Mouse (Mus musculus) forebrain, embryonic 16.5 days (tissue): Measurements from ENCODE around the gene Dtx3l. TPM values are rescaled to one million over a fixed set of nuclear protein-coding genes. Genes with fewer than 3 reads are reported as not detected.

ENCODE experiments used
- ATAC-seq: fragments of 200-750 bp; cut with Nextera tagmentation; 2 replicates; pipeline ENCODE4 v1.8.0; 2017; ENCODE audit warnings: mild to moderate bottlenecking, moderate library complexity
- H3K27ac ChIP-seq: fragments of 300-500 bp; sonication (generic); 2 replicates; pipeline ENCODE4 v1.5.1; 2014; ENCODE audit warnings: low read length, control low read depth
- H3K27me3 ChIP-seq: fragments of 300-500 bp; sonication (generic); replicated peaks from 2 replicates; pipeline ENCODE4 v1.6.1; 2014; ENCODE audit warnings: low read length; ENCODE audit not compliant: control insufficient read depth, insufficient read depth
- H3K36me3 ChIP-seq: fragments of 300-500 bp; sonication (generic); 2 replicates; pipeline ENCODE4 v1.6.1; 2014; ENCODE audit not compliant: control insufficient read depth, insufficient read depth
- H3K4me1 ChIP-seq: fragments of 300-500 bp; sonication (generic); replicated peaks from 2 replicates; pipeline ENCODE4 v1.6.1; 2014; ENCODE audit warnings: low read length; ENCODE audit not compliant: control insufficient read depth, insufficient read depth
- H3K4me2 ChIP-seq: fragments of 300-500 bp; sonication (generic); 2 replicates; pipeline ENCODE4 v1.6.1; 2014; ENCODE audit warnings: mild to moderate bottlenecking, low read length, control low read depth
- H3K4me3 ChIP-seq: fragments of 300-500 bp; sonication (generic); replicated peaks from 2 replicates; pipeline ENCODE4 v1.5.1; 2014; ENCODE audit warnings: mild to moderate bottlenecking, low read length, control low read depth
- H3K9ac ChIP-seq: fragments of 300-500 bp; sonication (generic); replicated peaks from 2 replicates; pipeline ENCODE4 v1.6.1; 2014; ENCODE audit warnings: low read depth, low read length, control low read depth
- H3K9me3 ChIP-seq: fragments of 300-500 bp; sonication (generic); 2 replicates; pipeline ENCODE4 v1.6.1; 2016; ENCODE audit warnings: low read length; ENCODE audit not compliant: control insufficient read depth
- WGBS: fragments of 180-500 bp; shearing (Covaris S2); extraction: QIAGEN DNeasy Blood & Tissue Kit; methylation state at CpG from one replicate; pipeline ENCODE4 v1.1.7; 2014; 5-methylcytosine and 5-hydroxymethylcytosine counted together
- polyA plus RNA-seq: library from polyadenylated mRNA; unstranded; fragments of >200 nt; fragmentation: Nextera tagmentation; extraction: Ambion mirVana; gene quantifications from 2 replicates; pipeline ENCODE4 v1.2.1, GENCODE M21; 2015

Gene Dtx3l
- polyA plus RNA-seq, 1 experiment from 2014 or later = 1.7 TPM

DNA sequence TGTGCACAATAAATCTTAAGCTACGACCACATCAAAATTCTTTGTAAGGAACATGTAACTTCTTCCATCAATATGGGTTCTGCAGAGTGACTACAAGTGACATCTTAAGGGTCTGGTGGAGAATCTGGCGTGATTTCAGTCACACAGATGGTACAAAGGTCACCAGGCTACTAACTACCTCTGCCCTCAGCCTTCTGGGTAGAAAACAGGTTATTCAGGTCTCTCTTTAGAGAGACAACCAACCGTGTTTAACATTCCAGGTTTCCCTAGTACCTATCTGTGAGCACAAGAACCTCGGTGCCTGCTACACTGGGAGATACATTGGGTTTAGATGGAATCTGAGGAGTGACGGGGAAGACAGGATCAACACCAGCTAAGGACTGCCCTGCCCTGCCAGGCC lies 24.6 kb downstream of the Dtx3l start:
- Histone ChIP-seq H3K27ac (no peak overlapping the region), H3K4me1 (no peaks in the 10 kb centered on the region), H3K9me3 (no peaks in the 10 kb centered on the region), H3K9ac (no peak overlapping the region), H3K36me3 (no peaks in the 10 kb centered on the region), H3K4me3 (no peak overlapping the region), H3K27me3 (no peaks in the 10 kb centered on the region), H3K4me2 (no peak overlapping the region)
- WGBS = 71% methylated on average over 5 of the region's 5 CpGs
- no peak for ATAC-seq

DNA sequence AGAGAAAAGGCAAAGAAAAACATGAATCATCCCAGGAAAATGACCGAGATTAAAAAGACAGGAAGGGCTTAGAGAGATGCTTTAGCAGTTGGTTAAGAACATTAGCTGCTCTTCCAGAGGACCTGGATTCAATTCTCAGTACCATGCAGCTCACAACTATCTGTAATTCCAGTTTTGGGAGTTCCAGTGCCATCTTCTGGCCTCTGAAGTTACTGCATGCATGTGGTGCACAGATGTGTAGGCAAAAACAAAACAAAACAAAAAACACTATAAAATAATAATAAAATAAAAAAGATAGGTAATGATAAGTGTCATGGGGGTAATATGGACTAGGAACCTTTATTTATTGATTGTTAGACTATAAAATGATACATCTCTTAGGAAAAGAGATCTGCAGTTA lies 25.4 kb downstream of the Dtx3l start:
- no peak overlapping the region for H3K4me2 ChIP-seq
- no peak overlapping the region for H3K9ac ChIP-seq
- 0 out of 2 replicates have a peak, but pooled peaks cover 2% of the 10 kb centered on the region for H3K9me3 ChIP-seq
- H3K4me1 ChIP-seq = no peaks in the 10 kb centered on the region
- ATAC-seq = no peak
- H3K27ac ChIP-seq = no peak overlapping the region
- no peaks in the 10 kb centered on the region for H3K27me3 ChIP-seq
- no peak overlapping the region for H3K4me3 ChIP-seq
- WGBS = 81% methylated on average over 1 of the region's 1 CpGs
- H3K36me3 ChIP-seq = no peaks in the 10 kb centered on the region

DNA sequence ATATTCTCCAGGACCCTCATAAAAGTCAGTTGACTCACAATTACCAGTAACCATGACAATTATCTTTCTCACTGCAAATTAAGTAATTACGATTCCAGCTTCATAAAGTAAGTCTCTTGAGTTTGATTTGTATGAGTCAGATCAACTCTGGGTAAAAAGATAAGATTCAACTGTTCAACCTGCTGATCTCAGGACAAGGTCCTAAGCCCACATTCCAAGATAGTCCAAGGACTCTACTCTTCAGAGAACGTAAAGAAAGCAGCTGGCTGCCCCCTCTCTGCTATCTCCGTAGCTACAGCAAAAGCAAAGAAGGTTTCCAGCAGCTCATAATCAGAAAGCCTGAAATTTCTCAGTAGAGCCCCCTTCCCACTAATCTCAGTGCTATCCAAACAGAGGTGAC lies 27.5 kb downstream of the Dtx3l start:
- Histone ChIP-seq H3K36me3 (no peaks in the 10 kb centered on the region), H3K4me1 (no peaks in the 10 kb centered on the region), H3K4me3 (no peak overlapping the region), H3K9ac (no peak overlapping the region), H3K27ac (no peak overlapping the region), H3K4me2 (no peak overlapping the region), H3K9me3 (0 out of 2 replicates have a peak, but pooled peaks cover 2% of the 10 kb centered on the region), H3K27me3 (no peaks in the 10 kb centered on the region)
- no peak for ATAC-seq
- 88% methylated on average over 3 of the region's 3 CpGs for WGBS

DNA sequence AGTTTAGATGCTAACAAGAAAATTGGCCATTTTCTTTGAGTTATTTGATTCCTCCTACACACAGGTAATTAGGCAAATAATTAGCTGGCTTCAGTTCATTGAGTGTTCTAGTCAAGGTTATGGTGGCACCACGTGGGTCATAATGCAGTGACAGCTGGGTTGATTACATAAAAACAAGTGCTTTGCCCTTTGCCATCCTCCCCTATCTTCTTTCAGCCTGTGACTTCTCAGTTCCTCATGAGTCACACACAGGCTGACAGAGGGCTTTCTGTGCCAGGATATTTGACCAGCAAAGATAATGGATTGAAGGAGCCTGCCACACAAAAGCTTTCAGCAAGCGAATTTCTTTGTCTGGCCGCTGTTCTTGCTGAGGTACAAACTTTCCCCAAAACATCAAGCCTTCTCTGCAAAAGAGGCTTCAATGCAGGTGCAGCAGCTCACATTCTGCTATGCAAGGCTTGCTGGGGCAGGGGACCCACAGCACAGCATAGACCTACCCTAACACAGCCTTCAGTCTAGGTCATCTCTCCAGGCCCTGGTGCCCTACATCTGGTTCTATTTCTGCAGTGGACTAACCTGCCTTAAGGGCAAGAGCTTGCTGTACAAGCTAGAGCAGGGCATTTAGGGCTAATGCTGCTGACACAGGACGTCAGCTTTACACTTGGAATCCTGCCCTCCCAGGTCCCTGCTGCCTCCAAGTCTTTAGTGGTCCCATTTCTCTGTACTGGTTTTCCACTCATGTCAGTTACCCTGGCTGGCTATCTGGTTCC lies 31.3 kb downstream of the Dtx3l start:
- Histone ChIP-seq H3K9ac (no peak overlapping the region), H3K27me3 (no peaks in the 10 kb centered on the region), H3K36me3 (no peaks in the 10 kb centered on the region), H3K27ac (no peak overlapping the region), H3K4me1 (no peaks in the 10 kb centered on the region), H3K9me3 (0 out of 2 replicates have a peak, but pooled peaks cover 2% of the 10 kb centered on the region), H3K4me2 (no peak overlapping the region), H3K4me3 (no peak overlapping the region)
- no peak for ATAC-seq
- WGBS = 59% methylated on average over 4 of the region's 4 CpGs

DNA sequence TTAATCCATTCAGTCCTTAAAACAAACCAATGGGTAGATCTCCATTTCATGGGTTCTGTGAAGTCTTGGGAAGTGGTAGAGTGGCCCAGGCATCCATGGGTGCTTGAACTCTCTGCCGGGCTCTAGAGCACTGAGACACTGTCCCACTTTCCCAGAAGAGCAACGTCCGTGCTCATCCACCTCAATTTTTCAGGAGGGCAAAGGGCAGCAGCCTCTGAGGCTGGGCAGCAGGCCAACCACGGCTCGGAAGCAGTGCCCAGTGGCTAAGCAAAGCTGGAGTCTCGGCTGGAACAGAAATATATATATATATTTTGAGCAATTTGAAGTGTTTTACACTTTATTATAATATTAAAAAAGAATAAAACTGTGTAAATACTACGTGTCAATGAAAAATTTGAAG lies 32.1 kb downstream of the Dtx3l start:
- Histone ChIP-seq H3K4me1 (no peaks in the 10 kb centered on the region), H3K9me3 (0 out of 2 replicates have a peak, but pooled peaks cover 2% of the 10 kb centered on the region), H3K36me3 (no peaks in the 10 kb centered on the region), H3K9ac (no peak overlapping the region), H3K27me3 (no peaks in the 10 kb centered on the region), H3K4me3 (no peak overlapping the region), H3K4me2 (no peak overlapping the region), H3K27ac (no peak overlapping the region)
- ATAC-seq = no peak
- WGBS = 87% methylated on average over 7 of the region's 7 CpGs

DNA sequence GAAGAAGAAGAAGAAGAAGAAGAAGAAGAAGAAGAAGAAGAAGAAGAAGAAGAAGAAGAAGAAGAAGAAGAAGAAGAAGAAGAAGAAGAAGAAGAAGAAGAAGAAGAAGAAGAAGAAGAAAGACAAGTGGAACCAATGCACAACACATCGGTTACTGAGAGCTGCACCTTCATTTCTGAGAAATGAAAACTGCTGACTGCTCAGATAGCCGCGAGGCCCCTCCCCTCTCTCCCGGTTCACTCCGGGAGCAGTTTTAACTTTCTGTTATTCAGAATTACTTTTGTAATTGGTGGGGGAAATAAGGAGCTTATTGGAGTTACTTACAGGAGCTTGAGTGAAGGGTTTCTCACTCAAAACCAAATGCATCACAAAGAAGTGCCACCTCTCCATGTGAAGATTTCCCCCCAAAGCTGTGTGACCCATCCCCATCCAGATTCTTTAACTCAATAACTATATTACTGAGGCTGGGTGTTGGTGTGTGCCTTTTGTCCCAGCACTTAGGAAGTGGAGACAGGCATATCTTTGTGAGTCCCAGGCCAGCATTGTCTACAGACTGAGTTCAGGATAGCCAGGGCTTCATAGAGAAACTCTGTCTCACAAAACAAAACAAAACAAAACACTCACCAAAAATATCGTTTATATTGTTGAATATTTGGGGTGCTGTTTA lies 33.0 kb downstream of the Dtx3l start:
- ATAC-seq = no peak
- no peak overlapping the region for H3K4me2 ChIP-seq
- H3K27ac ChIP-seq = no peak overlapping the region
- no peak overlapping the region for H3K4me3 ChIP-seq
- H3K4me1 ChIP-seq = no peaks in the 10 kb centered on the region
- 0 out of 2 replicates have a peak, but pooled peaks cover 2% of the 10 kb centered on the region for H3K9me3 ChIP-seq
- H3K27me3 ChIP-seq = no peaks in the 10 kb centered on the region
- WGBS = 78% methylated on average over 6 of the region's 6 CpGs
- no peaks in the 10 kb centered on the region for H3K36me3 ChIP-seq
- no peak overlapping the region for H3K9ac ChIP-seq

DNA sequence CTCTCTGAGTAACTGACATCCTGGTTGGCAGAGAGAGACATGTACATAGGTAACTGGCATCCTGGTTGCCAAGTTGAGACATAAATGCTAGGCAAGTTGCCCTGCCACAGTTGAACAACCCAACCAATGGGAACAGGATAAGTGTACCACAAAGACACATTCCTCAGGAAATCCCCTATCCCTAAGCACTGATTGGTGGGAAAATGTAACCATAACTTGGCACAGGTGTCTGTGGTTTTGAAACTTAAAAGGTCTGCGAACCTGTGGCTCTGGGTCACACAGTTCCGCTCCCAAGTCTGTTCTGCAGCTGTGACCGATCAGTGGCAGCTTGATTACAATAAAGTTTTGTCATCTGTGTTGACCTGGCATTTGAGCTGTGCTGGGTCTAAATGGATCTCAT lies 33.6 kb downstream of the Dtx3l start:
- Histone ChIP-seq H3K9ac (no peak overlapping the region), H3K27ac (no peak overlapping the region), H3K9me3 (0 out of 2 replicates have a peak, but pooled peaks cover 2% of the 10 kb centered on the region), H3K4me3 (no peak overlapping the region), H3K4me1 (no peaks in the 10 kb centered on the region), H3K36me3 (no peaks in the 10 kb centered on the region), H3K27me3 (no peaks in the 10 kb centered on the region), H3K4me2 (no peak overlapping the region)
- 92% methylated on average over 3 of the region's 3 CpGs for WGBS
- ATAC-seq = no peak

DNA sequence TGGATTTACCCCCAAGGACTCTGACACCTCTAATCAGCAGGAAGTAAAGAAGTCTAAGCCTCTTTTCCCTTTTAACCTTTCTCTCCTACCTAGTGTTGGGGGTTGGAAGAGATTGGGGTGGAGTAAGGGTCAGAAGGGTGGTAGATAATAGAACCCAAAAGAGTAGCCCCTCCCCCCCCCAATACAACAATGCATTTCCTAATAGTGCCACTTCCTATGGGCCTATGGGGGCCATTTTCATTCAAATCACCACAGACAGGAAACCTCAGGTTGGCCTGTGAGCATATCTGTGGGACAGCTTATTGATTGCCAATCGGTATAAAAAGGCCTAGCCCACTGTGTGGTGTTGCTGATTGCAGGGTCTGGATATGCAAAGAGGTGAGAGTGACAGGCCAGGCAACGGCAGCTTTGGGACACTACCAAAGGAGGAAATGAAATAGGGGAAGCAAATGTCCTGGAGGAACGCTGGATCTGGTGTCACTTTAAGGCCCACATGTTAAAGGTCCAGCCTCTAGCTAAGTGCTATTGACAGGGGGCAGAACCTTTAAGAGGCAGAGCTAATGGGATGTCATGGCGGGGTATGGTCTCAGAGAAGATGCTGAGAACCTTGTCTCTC lies 34.7 kb downstream of the Dtx3l start:
- 85% methylated on average over 4 of the region's 4 CpGs for WGBS
- Histone ChIP-seq H3K9me3 (0 out of 2 replicates have a peak, but pooled peaks cover 2% of the 10 kb centered on the region), H3K4me1 (no peaks in the 10 kb centered on the region), H3K27ac (no peak overlapping the region), H3K4me3 (no peak overlapping the region), H3K27me3 (no peaks in the 10 kb centered on the region), H3K9ac (no peak overlapping the region), H3K4me2 (no peak overlapping the region), H3K36me3 (no peaks in the 10 kb centered on the region)
- no peak for ATAC-seq

DNA sequence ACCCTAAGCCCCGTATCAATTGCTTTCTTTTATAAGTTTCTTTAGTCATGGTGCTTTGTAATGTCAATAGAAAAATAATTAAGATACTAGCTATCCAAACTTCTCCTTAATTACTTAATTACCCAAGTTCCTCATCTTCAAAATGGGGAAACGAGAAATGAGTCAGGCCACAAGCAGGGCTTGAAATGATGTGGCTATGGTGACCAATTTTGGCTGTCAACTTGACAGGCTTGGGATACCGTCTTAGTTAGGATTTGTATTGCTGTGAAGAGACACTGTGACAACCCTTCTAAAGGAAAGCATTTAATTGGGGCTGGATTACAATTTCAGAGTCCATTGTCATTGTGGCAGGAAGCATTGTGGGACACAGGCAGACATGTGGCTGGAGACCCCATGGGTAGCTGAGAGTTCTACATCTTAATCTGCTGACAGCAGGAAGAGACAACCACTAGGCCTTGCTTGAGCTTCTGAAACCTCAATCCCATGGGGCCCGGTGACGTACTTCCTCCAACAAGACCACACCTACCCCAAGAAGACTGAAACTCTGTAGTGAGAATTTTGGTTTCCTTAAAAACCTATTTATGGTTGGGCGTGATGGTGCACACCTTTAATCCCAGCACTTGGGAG lies 35.8 kb downstream of the Dtx3l start:
- Histone ChIP-seq H3K9ac (no peak overlapping the region), H3K4me1 (no peaks in the 10 kb centered on the region), H3K27ac (no peak overlapping the region), H3K36me3 (no peaks in the 10 kb centered on the region), H3K4me2 (no peak overlapping the region), H3K4me3 (no peak overlapping the region), H3K9me3 (no peaks in the 10 kb centered on the region), H3K27me3 (no peaks in the 10 kb centered on the region)
- ATAC-seq = no peak
- 83% methylated on average over 6 of the region's 6 CpGs for WGBS
